Mouse (Mus musculus) heart, embryonic 13.5 days (tissue): ENCODE measurements around the gene Trappc1. TPM values are rescaled to one million over a fixed set of nuclear protein-coding genes. Genes with fewer than 3 reads are reported as not detected.

Source experiments
- ATAC-seq: fragments of 200-750 bp; cut with Nextera tagmentation; 2 replicates; pipeline ENCODE4 v1.8.0; 2017; ENCODE audit warnings: moderate TSS enrichment; ENCODE audit not compliant: insufficient number of reproducible peaks, low FRiP score, low TSS enrichment; ENCODE audit errors: extremely low read depth
- H3K27ac ChIP-seq: fragments of 300-500 bp; sonication (generic); replicated peaks from 2 replicates; pipeline ENCODE4 v1.5.1; 2015; ENCODE audit warnings: moderate library complexity, mild to moderate bottlenecking, inconsistent platforms
- H3K27me3 ChIP-seq: fragments of 300-500 bp; sonication (generic); replicated peaks from 2 replicates; pipeline ENCODE4 v1.6.1; 2015; ENCODE audit warnings: mild to moderate bottlenecking, inconsistent platforms
- H3K36me3 ChIP-seq: fragments of 300-500 bp; sonication (generic); 2 replicates; pipeline ENCODE4 v1.6.1; 2015; ENCODE audit warnings: mild to moderate bottlenecking, inconsistent platforms
- H3K4me1 ChIP-seq: fragments of 300-500 bp; sonication (generic); 2 replicates; pipeline ENCODE4 v1.6.1; 2015; ENCODE audit warnings: inconsistent platforms
- H3K4me2 ChIP-seq: fragments of 300-500 bp; sonication (generic); 2 replicates; pipeline ENCODE4 v1.6.1; 2015; ENCODE audit warnings: inconsistent platforms, mild to moderate bottlenecking, moderate library complexity
- H3K4me3 ChIP-seq: fragments of 300-500 bp; sonication (generic); 2 replicates; pipeline ENCODE4 v1.5.1; 2015; ENCODE audit warnings: moderate library complexity, mild to moderate bottlenecking, inconsistent platforms
- H3K9ac ChIP-seq: fragments of 300-500 bp; sonication (generic); 2 replicates; pipeline ENCODE4 v1.6.1; 2015; ENCODE audit warnings: inconsistent platforms, mild to moderate bottlenecking, moderate library complexity
- H3K9me3 ChIP-seq: fragments of 300-500 bp; sonication (generic); 2 replicates; pipeline ENCODE4 v1.6.1; 2016; ENCODE audit warnings: inconsistent platforms
- WGBS: fragments of 180-500 bp; shearing (Covaris S2); methylation state at CpG from one replicate; pipeline ENCODE4 v1.1.7; 2015; ENCODE audit warnings: mixed read lengths; 5-methylcytosine and 5-hydroxymethylcytosine counted together
- polyA plus RNA-seq: library from polyadenylated mRNA; unstranded; fragments of >200 nt; fragmentation: Nextera tagmentation; extraction: Ambion mirVana; gene quantifications from 2 replicates; pipeline ENCODE4 v1.2.1, GENCODE M21; 2015

Trappc1 gene
- polyA plus RNA-seq, 1 experiment from 2014 or later = 173 TPM

DNA sequence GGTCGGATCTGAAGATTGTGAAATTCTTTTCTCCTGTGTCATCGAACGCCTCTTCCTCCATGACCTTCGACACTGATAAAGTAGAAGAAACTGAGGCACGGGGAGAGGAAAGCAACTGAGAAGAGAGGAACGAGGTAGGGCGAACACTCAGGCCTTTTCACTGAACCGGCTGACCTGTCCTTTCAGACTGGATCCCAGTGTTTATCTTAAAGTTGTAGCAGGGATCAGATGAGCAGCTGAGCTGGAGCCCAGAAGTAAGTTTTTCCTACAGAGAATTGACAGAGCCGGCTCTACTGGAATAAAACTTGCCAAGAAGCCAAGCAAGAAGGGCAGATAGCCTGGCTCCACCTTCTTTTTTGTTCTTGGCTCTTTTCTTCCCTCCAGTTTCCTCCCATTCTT is 47.0 kb downstream of the Trappc1 start:
- H3K36me3 ChIP-seq = peaks cover 21% of the 10 kb centered on the region
- no peaks in the 10 kb centered on the region for H3K9me3 ChIP-seq
- peak overlapping the region; percentile 44; the same call in 1 of the 2 replicates for H3K9ac ChIP-seq
- H3K27ac ChIP-seq = peak overlapping the region; percentile 75
- H3K4me1 ChIP-seq = peaks cover 57% of the 10 kb centered on the region
- 20% methylated on average over 9 of the region's 9 CpGs for WGBS
- no peak for ATAC-seq
- no peaks in the 10 kb centered on the region for H3K27me3 ChIP-seq
- H3K4me3 ChIP-seq = peak overlapping the region; percentile 13
- H3K4me2 ChIP-seq = peak overlapping the region; percentile 53

DNA sequence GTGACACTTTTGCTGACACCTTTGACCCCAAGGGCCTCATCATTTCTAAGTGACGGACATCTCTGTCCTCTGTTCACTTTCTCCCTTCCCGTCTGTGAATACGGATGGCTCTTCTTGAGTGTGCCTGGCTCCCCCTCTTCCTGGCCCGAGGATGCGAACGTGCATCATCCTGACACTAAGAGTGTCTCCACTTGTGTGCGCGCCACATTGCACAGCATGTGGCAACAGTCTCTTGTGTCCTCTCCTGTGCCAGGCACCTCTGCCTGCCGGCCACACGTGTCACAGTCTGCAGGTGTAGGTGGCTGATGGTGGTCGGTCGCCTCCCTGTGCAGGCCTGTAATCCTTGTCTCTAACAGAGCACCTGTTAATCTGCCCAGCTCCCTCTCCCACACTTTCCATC is 47.8 kb downstream of the Trappc1 start:
- Histone ChIP-seq H3K27me3 (no peaks in the 10 kb centered on the region), H3K36me3 (peaks cover 23% of the 10 kb centered on the region), H3K4me3 (no peak overlapping the region), H3K27ac (peak overlapping the region; percentile 75), H3K4me1 (peaks cover 52% of the 10 kb centered on the region), H3K9ac (peak overlapping the region; percentile 56; the same call in 1 of the 2 replicates), H3K4me2 (peak overlapping the region; percentile 53), H3K9me3 (no peaks in the 10 kb centered on the region)
- 56% methylated on average over 12 of the region's 12 CpGs for WGBS
- ATAC-seq = no peak

DNA sequence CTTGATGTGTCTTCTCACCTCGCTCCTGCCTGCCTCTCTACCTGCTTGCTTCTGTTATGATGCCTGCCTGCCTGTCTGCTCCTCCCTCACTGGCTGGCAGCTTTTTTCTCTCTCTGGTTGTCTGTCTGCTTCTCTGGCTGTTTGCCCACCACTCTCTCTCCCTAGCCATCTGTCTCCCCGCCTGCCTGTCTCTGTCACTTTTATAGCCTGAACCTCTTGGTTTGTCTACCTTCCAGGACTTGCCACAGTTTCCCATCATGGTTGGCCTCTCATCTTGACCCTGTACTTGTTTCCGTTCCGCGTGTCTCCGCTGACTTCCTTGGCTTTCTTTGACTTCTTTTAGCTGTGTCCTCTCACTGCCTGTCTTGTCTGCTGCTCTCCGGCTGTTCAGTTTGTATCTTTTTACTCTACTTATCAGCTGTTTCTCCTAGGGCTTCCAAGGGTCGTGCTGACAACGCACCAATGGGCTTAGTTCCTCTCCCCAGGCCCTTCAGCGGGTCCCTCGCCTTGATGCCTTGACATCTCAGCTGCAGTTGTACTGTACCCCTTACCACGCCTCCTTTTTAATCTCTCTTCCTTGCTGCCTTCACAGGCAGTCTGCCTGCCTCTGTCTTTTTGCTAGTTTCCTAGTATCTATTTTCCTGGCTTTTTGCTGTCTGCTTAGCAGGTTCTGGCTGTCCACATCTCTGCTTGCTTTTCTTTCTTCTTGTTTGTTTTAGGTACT is 48.4 kb downstream of the Trappc1 start:
- WGBS = 16% methylated on average over 12 of the region's 12 CpGs
- no peak for ATAC-seq
- H3K27ac ChIP-seq = peak overlapping the region; percentile 75
- peak overlapping the region; percentile 16; the same call in 1 of the 2 replicates for H3K4me3 ChIP-seq
- peak overlapping the region; percentile 53 for H3K4me2 ChIP-seq
- H3K4me1 ChIP-seq = peaks cover 48% of the 10 kb centered on the region
- peaks cover 23% of the 10 kb centered on the region for H3K36me3 ChIP-seq
- H3K9me3 ChIP-seq = no peaks in the 10 kb centered on the region
- H3K9ac ChIP-seq = peak overlapping the region; percentile 56
- H3K27me3 ChIP-seq = no peaks in the 10 kb centered on the region

DNA sequence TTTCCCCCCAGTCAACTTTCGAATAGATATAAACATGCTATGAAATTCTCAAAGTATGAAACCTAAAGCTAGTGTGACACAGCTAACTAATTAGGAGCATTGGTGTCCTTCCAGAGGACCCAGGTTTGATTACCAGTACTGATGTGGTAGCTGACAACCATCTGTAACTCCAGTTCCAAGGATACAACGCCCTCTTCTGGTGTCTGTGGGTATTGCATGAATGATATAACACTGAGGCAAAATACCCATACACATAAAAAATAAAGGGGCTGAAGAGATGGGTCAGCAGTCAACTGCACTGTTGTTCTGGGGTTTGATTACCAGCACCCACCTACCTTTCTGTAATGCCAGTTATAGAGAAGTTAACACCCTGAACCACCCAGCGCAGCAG is 49.0 kb downstream of the Trappc1 start:
- 52% methylated on average over 3 of the region's 3 CpGs for WGBS
- ATAC-seq = no peak
- Histone ChIP-seq H3K27ac (peak overlapping the region; percentile 75), H3K4me3 (no peak overlapping the region), H3K27me3 (no peaks in the 10 kb centered on the region), H3K36me3 (peaks cover 27% of the 10 kb centered on the region), H3K9me3 (no peaks in the 10 kb centered on the region), H3K9ac (no peak overlapping the region), H3K4me2 (peak overlapping the region; percentile 53), H3K4me1 (peaks cover 42% of the 10 kb centered on the region)

DNA sequence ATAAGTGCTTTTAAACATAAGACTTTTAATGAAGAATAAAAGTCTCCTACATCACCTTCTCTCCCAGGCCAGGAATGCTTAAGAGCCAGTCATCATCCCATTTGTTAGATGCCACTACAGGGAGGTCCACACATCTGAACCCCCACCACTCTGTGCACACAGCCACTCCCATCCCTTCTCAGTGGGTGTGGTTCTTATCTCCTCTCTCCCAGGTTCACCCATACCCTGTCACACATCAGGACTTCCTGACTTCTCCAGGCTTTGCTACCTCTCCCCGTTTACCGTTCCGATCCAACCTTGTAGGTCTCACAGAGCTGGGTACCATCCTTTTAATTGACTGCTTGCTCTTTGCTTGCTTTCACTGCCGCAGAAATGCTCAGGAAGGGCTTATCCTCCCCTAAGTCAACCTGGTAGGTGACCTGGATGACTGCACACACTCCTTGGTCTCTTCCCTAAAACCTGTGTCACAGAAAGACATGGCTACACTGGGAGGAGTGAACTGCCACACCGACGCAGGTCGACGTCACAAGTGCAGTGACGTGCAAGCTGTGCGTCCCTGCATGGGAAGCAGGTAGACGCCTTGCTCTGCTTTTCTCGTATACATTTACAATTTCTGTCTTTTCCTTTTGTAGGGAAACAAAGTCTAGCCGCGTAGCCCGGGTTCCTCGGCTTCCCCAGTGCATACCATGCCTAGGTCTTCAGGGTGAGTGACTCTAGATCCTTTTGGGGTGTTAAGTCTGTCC is 49.6 kb downstream of the Trappc1 start:
- peak overlapping the region; percentile 43 for H3K4me2 ChIP-seq
- no peaks in the 10 kb centered on the region for H3K27me3 ChIP-seq
- H3K27ac ChIP-seq = no peak overlapping the region
- no peak overlapping the region for H3K4me3 ChIP-seq
- 0 out of 2 replicates have a peak overlapping the region, but pooled peaks have one; percentile 55 for H3K9ac ChIP-seq
- peaks cover 28% of the 10 kb centered on the region for H3K36me3 ChIP-seq
- peaks cover 38% of the 10 kb centered on the region for H3K4me1 ChIP-seq
- ATAC-seq = no peak
- WGBS = 83% methylated on average over 16 of the region's 16 CpGs
- H3K9me3 ChIP-seq = no peaks in the 10 kb centered on the region

Other genes with a start within 250 kb of the Trappc1 start
- gene Vamp2, start 235.5 kb upstream of the Trappc1 start, polyA plus RNA-seq = 79.5 and 82.1 TPM in 2 replicates
- gene Per1, start 228.8 kb upstream of the Trappc1 start, polyA plus RNA-seq = 8.6 and 9.0 TPM in 2 replicates
- gene Hes7, start 203.6 kb upstream of the Trappc1 start, polyA plus RNA-seq = 0.47 and 0.67 TPM in 2 replicates
- gene 9130213A22Rik, start 201.4 kb upstream of the Trappc1 start, polyA plus RNA-seq = 0.41 and 0.60 TPM in 2 replicates
- 0.13 and 0.14 TPM in 2 replicates for gene Aloxe3, start 198.1 kb upstream of the Trappc1 start, polyA plus RNA-seq
- gene Alox12b, start 167.0 kb upstream of the Trappc1 start, polyA plus RNA-seq = not detected in 2 replicates
- gene Alox8, start 126.1 kb upstream of the Trappc1 start, polyA plus RNA-seq = 1.1 and 1.5 TPM in 2 replicates
- 0.06 and 0.12 TPM in 2 replicates for gene Gucy2e, start 86.9 kb upstream of the Trappc1 start, polyA plus RNA-seq
- 13.7 and 15.3 TPM in 2 replicates for gene Cntrob, start 205 bp upstream of the Trappc1 start, polyA plus RNA-seq
- gene Kcnab3, start 2.3 kb downstream of the Trappc1 start, polyA plus RNA-seq = 0.48 and 0.85 TPM in 2 replicates
- gene Rnf227, start 16.5 kb downstream of the Trappc1 start, polyA plus RNA-seq = 6.2 and 8.3 TPM in 2 replicates
- 18.0 and 18.8 TPM in 2 replicates for gene Chd3, start 45.4 kb downstream of the Trappc1 start, polyA plus RNA-seq
- gene Naa38, start 71.5 kb downstream of the Trappc1 start, polyA plus RNA-seq = 135 and 139 TPM in 2 replicates
- 21.2 and 21.5 TPM in 2 replicates for gene Cyb5d1, start 71.7 kb downstream of the Trappc1 start, polyA plus RNA-seq
- 40.0 and 40.5 TPM in 2 replicates for gene Tmem88, start 74.3 kb downstream of the Trappc1 start, polyA plus RNA-seq
- 20.9 and 21.6 TPM in 2 replicates for gene Kdm6b, start 89.7 kb downstream of the Trappc1 start, polyA plus RNA-seq
- 0.07 and 0.28 TPM in 2 replicates for gene Dnah2, start 225.1 kb downstream of the Trappc1 start, polyA plus RNA-seq
- gene Efnb3, start 236.2 kb downstream of the Trappc1 start, polyA plus RNA-seq = 56.2 and 59.9 TPM in 2 replicates